Mouse (Mus musculus) liver, embryonic 16.5 days (tissue): ENCODE measurements at regions not wholly inside any gene's neighbourhood (a gene's known extent, or its start where the extent isn't known, plus 50 kb on each side); places are given as distances from the start of the nearest gene placed in this dataset.

ENCODE experiments used
- ATAC-seq: fragments of 200-750 bp; cut with Nextera tagmentation; 2 replicates; pipeline ENCODE4 v1.8.0; 2017; ENCODE audit warnings: low read depth, mild to moderate bottlenecking, moderate number of reproducible peaks, moderate library complexity
- H3K27ac ChIP-seq: fragments of 300-500 bp; sonication (generic); 2 replicates; pipeline ENCODE4 v1.5.1; 2014; ENCODE audit warnings: mild to moderate bottlenecking, low read length
- H3K27me3 ChIP-seq: fragments of 300-500 bp; sonication (generic); 2 replicates; pipeline ENCODE4 v1.6.1; 2014; ENCODE audit warnings: low read depth, low read length, mixed read lengths; ENCODE audit not compliant: control insufficient read depth, insufficient read depth
- H3K36me3 ChIP-seq: fragments of 300-500 bp; sonication (generic); 2 replicates; pipeline ENCODE4 v1.6.1; 2014; ENCODE audit warnings: mild to moderate bottlenecking; ENCODE audit not compliant: control insufficient read depth, insufficient read depth
- H3K4me1 ChIP-seq: fragments of 300-500 bp; sonication (generic); 2 replicates; pipeline ENCODE4 v1.6.1; 2014; ENCODE audit warnings: low read depth, low read length, mixed read lengths; ENCODE audit not compliant: control insufficient read depth
- H3K4me2 ChIP-seq: fragments of 300-500 bp; sonication (generic); 2 replicates; pipeline ENCODE4 v1.6.1; 2014; ENCODE audit warnings: low read depth, low read length, mixed read lengths
- H3K4me3 ChIP-seq: fragments of 300-500 bp; sonication (generic); 2 replicates; pipeline ENCODE4 v1.5.1; 2014; ENCODE audit warnings: low read depth, mild to moderate bottlenecking, low read length
- H3K9ac ChIP-seq: fragments of 300-500 bp; sonication (generic); 2 replicates; pipeline ENCODE4 v1.6.1; 2014; ENCODE audit warnings: low read depth, low read length
- H3K9me3 ChIP-seq: fragments of 300-500 bp; sonication (generic); replicated peaks from 2 replicates; pipeline ENCODE4 v1.6.1; 2016; ENCODE audit warnings: low read length; ENCODE audit not compliant: control insufficient read depth
- WGBS: fragments of 180-500 bp; shearing (Covaris S2); extraction: QIAGEN DNeasy Blood & Tissue Kit; methylation state at CpG from one replicate; pipeline ENCODE4 v1.1.7; 2014; ENCODE audit not compliant: insufficient replicate concordance; 5-methylcytosine and 5-hydroxymethylcytosine counted together

GRCm38 (mm10) chr3:120660776-120661175 lies 510.7 kb downstream of the Rwdd3 start:
- Histone ChIP-seq H3K4me2 (no peak overlapping the region), H3K27ac (no peak overlapping the region), H3K36me3 (no peaks in the 10 kb centered on the region), H3K4me3 (no peak overlapping the region), H3K4me1 (no peaks in the 10 kb centered on the region), H3K9me3 (no peaks in the 10 kb centered on the region), H3K9ac (no peak overlapping the region), H3K27me3 (no peaks in the 10 kb centered on the region)
- 61% methylated on average over 4 of the region's 4 CpGs for WGBS
- no peak for ATAC-seq

GRCm38 (mm10) chr3:120649047-120649868 lies 522.2 kb downstream of the Rwdd3 start:
- no peak for ATAC-seq
- no peaks in the 10 kb centered on the region for H3K36me3 ChIP-seq
- H3K4me3 ChIP-seq: no peak overlapping the region
- H3K4me1 ChIP-seq: no peaks in the 10 kb centered on the region
- no peak overlapping the region for H3K27ac ChIP-seq
- H3K9ac ChIP-seq: no peak overlapping the region
- H3K4me2 ChIP-seq: no peak overlapping the region
- WGBS: 43% methylated on average over 12 of the region's 12 CpGs
- H3K9me3 ChIP-seq: no peaks in the 10 kb centered on the region; the same call in 1 of the 2 replicates
- no peaks in the 10 kb centered on the region for H3K27me3 ChIP-seq

GRCm38 (mm10) chr3:120648391-120648790 lies 523.1 kb downstream of the Rwdd3 start:
- no peaks in the 10 kb centered on the region; the same call in 1 of the 2 replicates for H3K9me3 ChIP-seq
- H3K9ac ChIP-seq: no peak overlapping the region
- H3K4me3 ChIP-seq: no peak overlapping the region
- H3K4me2 ChIP-seq: no peak overlapping the region
- H3K27me3 ChIP-seq: no peaks in the 10 kb centered on the region
- ATAC-seq: no peak
- no peak overlapping the region for H3K27ac ChIP-seq
- H3K36me3 ChIP-seq: no peaks in the 10 kb centered on the region
- no peaks in the 10 kb centered on the region for H3K4me1 ChIP-seq
- WGBS: 44% methylated on average over 5 of the region's 5 CpGs

GRCm38 (mm10) chr3:120636669-120637305 lies 534.7 kb downstream of the Rwdd3 start:
- no peak overlapping the region for H3K4me2 ChIP-seq
- H3K9me3 ChIP-seq: no peaks in the 10 kb centered on the region
- H3K27me3 ChIP-seq: no peaks in the 10 kb centered on the region
- H3K36me3 ChIP-seq: no peaks in the 10 kb centered on the region
- no peaks in the 10 kb centered on the region for H3K4me1 ChIP-seq
- no peak overlapping the region for H3K4me3 ChIP-seq
- no peak overlapping the region for H3K9ac ChIP-seq
- WGBS: 56% methylated on average over 9 of the region's 9 CpGs
- no peak overlapping the region for H3K27ac ChIP-seq
- ATAC-seq: no peak

GRCm38 (mm10) chr3:120618358-120618757 lies 553.1 kb downstream of the Rwdd3 start:
- no peak for ATAC-seq
- Histone ChIP-seq H3K4me1 (no peaks in the 10 kb centered on the region), H3K4me2 (no peak overlapping the region), H3K27ac (no peak overlapping the region), H3K9ac (no peak overlapping the region), H3K9me3 (no peaks in the 10 kb centered on the region), H3K4me3 (no peak overlapping the region), H3K27me3 (no peaks in the 10 kb centered on the region), H3K36me3 (no peaks in the 10 kb centered on the region)
- 61% methylated on average over 6 of the region's 6 CpGs for WGBS

- ATAC-seq: no peak
- WGBS: 67% methylated on average over 1 of the region's 1 CpGs
- Histone ChIP-seq H3K4me2 (no peak overlapping the region), H3K27me3 (no peaks in the 10 kb centered on the region), H3K36me3 (no peaks in the 10 kb centered on the region), H3K4me1 (no peaks in the 10 kb centered on the region), H3K4me3 (no peak overlapping the region), H3K9me3 (no peaks in the 10 kb centered on the region), H3K27ac (no peak overlapping the region), H3K9ac (no peak overlapping the region)
These were observed 577.3 kb downstream of the Rwdd3 start for GRCm38 (mm10) chr3:120594226-120594625.

GRCm38 (mm10) chr3:120591183-120591582 lies 580.3 kb downstream of the Rwdd3 start:
- Histone ChIP-seq H3K4me2 (no peak overlapping the region), H3K27me3 (no peaks in the 10 kb centered on the region), H3K9ac (no peak overlapping the region), H3K9me3 (no peaks in the 10 kb centered on the region), H3K27ac (no peak overlapping the region), H3K4me3 (no peak overlapping the region), H3K4me1 (no peaks in the 10 kb centered on the region), H3K36me3 (no peaks in the 10 kb centered on the region)
- 39% methylated on average over 2 of the region's 2 CpGs for WGBS
- ATAC-seq: no peak

GRCm38 (mm10) chr3:120570806-120571425 lies 600.6 kb downstream of the Rwdd3 start:
- H3K27ac ChIP-seq: no peak overlapping the region
- no peak overlapping the region for H3K4me2 ChIP-seq
- H3K27me3 ChIP-seq: no peaks in the 10 kb centered on the region
- WGBS: 56% methylated on average over 6 of the region's 6 CpGs
- no peaks in the 10 kb centered on the region for H3K36me3 ChIP-seq
- H3K4me3 ChIP-seq: no peak overlapping the region
- no peak for ATAC-seq
- no peaks in the 10 kb centered on the region for H3K4me1 ChIP-seq
- no peak overlapping the region for H3K9ac ChIP-seq
- H3K9me3 ChIP-seq: no peaks in the 10 kb centered on the region; the same call in 1 of the 2 replicates
